Mouse (Mus musculus): ENCODE results near the gene Casp8.

DNA sequence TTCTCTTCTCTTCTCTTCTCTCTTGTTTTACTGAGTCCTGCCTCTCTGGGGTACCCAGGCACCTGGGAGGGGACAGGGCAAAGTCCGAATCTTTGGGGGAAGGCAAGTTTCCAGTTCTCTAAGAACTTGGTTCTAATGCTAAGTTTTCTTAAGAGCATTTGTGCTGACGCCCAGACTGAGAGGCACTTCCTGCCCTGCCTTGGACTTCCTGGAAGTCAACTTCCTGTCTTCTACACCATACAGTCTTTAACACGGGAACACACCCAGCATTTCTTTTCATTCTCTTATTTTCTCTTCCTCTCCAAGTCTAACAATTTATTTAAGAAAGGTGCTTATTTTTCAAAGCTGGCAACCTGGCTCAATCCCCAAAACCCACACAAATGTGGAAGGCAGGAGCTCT is 11.5 kb downstream of the Casp8 start:
- TF ChIP-seq CTCF (IDR thresholded peaks at IDR 0.05; ENCODE audit: borderline replicate concordance, control insufficient read depth, extremely low read depth, insufficient read depth, low read length, poor library complexity) (no peak), POLR2A (IDR thresholded peaks at IDR 0.05; ENCODE audit: control insufficient read depth, extremely low read depth, insufficient read depth, low read length, poor library complexity) (no peak)
